Mouse (Mus musculus) cerebellum, adult 11-12 months (tissue): Measurements from ENCODE around the gene Ankrd13a.

Source experiments
- DNase-seq: peaks from one replicate; pipeline ENCODE4 v3.0.0; 2022

The Ankrd13a gene

DNA sequence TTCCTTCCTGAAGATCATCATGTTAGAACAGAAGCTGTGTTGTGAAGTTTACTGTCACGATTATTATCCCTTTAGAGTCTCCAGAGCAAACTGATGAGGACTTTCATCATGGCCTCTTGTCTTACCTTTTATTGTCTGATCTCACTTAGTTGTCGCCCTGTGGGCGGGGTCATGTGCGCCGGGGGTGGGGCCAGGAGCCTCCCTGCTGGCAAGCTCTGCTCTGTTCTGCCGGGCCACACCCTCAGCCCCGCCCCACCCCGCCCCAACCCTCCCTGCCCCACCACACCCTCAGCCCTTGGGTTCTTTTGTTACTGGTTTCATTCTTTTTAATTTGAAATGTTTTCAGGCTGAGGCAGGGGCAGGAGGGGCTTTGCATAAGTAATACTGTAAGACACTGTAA, 26.6 kb downstream of the Ankrd13a start:
- no peak for DNase-seq

- DNase-seq: no peak
Observed at GRCm38 (mm10) chr5:114801841-114802240, 27.4 kb downstream of the Ankrd13a start.

DNA sequence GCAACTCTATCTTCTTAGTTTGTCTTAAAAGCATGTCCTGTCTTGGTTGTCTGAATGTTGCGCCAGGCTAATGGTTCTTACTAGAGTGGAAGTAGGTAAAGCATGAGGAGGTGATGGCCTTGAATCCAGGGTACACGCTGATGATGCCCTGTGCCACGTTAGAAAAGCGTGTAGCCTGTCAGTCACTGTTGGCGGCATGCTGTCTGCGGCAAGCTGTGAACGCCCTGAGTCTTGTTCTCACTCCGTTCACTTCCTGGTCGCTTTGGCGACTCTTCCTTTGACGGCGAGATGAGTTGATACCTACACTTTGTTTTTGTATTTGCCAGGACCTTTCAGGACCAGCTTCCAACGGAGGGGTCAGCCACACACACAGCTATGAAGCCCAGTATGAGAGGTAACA, 28.8 kb downstream of the Ankrd13a start:
- no peak for DNase-seq

GRCm38 (mm10) chr5:114804335-114804734, 29.9 kb downstream of the Ankrd13a start:
- DNase-seq: no peak

DNA sequence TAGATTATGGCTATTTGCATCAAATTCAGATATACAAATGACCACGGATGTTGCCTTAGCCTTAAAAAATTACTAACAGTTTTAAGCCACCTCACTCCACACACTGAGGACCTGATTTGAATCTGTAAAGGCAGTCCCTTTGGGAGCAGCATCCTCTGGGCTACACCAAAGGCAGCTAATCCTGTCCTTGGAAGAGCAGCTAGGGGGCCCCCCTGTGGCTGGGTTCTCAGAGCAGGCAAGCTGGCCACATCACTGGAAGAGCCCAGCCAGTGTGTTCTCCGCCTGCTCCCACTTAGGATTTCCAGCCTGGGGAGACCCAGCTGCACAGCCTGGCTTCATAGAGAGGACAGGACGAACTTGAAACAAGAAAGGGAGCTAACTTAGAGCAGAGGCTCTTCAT, 30.5 kb downstream of the Ankrd13a start:
- peak; percentile 67 for DNase-seq

GRCm38 (mm10) chr5:114805436-114806350, 31.2 kb downstream of the Ankrd13a start:
- DNase-seq: no peak

DNA sequence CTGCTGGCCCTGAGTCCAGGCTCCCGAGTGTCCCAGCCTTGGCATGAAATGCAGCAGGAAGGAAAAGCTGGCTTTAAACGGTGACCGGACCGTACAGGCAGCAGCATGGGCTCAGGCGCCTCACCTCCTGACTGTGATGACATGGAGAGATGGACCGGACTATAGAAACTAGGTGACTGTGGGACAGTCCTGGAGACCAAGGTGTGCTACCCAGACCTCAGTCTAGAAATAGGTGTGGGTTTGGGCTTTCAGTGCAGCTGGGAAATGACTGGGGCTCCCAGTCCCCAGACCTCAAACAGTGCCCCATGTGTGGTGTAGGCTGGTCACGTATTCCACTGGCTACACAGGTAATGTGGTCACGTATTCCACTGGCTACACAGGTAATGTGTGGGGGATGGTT, 32.2 kb downstream of the Ankrd13a start:
- no peak for DNase-seq

DNA sequence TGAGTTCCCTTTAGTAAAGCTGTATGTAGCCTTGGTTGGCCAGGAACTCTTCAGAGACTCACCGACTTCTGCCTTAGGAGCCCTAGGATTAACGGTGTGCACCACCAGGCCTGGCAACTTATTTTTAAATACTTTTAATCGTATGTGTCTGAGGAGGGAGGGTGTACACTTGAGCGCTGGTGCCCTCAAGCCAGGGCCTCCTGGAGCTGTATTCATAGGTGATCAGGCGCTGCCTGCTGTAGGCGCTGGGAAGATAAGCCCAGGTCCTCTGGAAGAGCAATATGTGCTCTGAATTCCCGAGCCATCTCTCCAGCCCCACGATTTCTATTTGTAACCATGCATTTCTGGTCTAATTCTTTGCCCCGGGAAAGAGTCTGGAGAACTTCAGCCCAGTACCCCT, 32.6 kb downstream of the Ankrd13a start:
- DNase-seq: no peak

GRCm38 (mm10) chr5:114807468-114807867, 33.0 kb downstream of the Ankrd13a start:
- no peak for DNase-seq

GRCm38 (mm10) chr5:114807893-114808292, 33.4 kb downstream of the Ankrd13a start:
- DNase-seq: no peak

- no peak for DNase-seq
Observed at GRCm38 (mm10) chr5:114808385-114808784, 33.9 kb downstream of the Ankrd13a start.

- DNase-seq: peak; percentile 38
Observed at GRCm38 (mm10) chr5:114809181-114809756, 34.8 kb downstream of the Ankrd13a start.

- DNase-seq: peak; percentile 39
Observed at GRCm38 (mm10) chr5:114809826-114810225, 35.3 kb downstream of the Ankrd13a start.

GRCm38 (mm10) chr5:114813525-114814181, 39.2 kb downstream of the Ankrd13a start:
- DNase-seq: peak; percentile 90

GRCm38 (mm10) chr5:114816599-114816998, 42.1 kb downstream of the Ankrd13a start:
- peak; percentile 23 for DNase-seq

GRCm38 (mm10) chr5:114818124-114818523, 43.6 kb downstream of the Ankrd13a start:
- DNase-seq: no peak

DNA sequence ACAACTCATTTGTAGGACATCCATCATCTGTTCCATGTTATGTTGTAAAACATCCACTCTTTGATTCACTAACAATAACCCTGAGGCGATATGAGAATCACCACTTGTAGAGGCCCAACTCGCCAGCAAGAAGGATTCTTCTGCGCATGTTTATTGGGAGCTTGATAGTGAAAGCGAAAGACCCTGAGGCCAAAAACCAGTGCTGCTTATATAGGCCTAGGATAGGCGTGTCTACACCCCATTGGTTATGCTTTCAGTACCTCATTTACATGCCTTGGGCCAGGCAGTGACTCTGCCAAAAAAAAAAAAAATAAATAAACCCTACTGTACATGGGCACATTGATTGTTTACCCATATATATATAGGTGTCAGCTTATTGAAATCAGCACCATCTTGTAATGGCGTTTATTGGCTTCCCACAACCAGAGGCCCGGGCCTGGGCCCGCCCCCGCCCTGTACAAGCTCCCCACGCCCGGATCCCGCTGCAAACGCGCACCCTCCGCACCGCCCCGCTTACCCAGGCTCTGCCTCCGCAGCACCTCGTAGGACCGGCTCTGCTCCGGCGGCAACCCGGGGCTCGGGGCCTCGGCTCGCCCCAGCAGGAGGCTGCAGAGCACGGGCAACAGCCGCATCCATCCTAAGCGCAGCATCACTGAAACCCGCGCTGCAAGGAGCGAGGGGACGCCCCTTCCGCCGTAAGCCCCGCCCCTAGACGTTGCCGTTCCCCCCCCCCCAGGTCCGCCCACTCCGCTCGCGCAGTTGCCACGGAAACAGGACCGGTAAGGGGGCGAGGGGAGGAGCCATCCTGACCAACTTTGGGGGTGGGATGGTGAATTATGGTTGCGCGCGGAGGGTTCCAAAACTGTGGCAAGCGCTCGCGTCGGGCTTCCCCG, 48.6 kb downstream of the Ankrd13a start, which contains the start of gene 1500011B03Rik:
1500011B03Rik (minus strand) TSS at position 673 of the 893 bp plus-strand sequence.
- peak; percentile 72 for DNase-seq

DNA sequence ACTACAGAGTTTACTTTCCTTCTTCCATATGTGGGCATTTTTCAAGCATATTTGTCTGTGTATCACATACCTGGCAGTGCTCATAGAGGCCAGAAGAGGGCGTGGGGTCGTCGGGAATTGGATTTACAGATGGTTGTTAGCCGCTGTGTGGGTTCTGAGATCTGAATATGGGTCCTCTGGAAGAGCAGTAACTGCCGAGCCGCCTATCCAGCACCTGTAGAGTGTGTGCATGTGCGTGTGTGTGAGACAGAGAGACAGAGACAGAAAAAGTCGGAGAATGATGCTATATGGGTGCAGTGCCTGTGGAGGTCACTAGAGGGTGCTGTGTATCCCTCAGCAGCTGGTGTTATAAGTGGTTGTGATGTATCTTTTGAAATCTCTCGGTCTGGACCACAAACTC, 49.7 kb downstream of the Ankrd13a start:
- DNase-seq: no peak

DNA sequence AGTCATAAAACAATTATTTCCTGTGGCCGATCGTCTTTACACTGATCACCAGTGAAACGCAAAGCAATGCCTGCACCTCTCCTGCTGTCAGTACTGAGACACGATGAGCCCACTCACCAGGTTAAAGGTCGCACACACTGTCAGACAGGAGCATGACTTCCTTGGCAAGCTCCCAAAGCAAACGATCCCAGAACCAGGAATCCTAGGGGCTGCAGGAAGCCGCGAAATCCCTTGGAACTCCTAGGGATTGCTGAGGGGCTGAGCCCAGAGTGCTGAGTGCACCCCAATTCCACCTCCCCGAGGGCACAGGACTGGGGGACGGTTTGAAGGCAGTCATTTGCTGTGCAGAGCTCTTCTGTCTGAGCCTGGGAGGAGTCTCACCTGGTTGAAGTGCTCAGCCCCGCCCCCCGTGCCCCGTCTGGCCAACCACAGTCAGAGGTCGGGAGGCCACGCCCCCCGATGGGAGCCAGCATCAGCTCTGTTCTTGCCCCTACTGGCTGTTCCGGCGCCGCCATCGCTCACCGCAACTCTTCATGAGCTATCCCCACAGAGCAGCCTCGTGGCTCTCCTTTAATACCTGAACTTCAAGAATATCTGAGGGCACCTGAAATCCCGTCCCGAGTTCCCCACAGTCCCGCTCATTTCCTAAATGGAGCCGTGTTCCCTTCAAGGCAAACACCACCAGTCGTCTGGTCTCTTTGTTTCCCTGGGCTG, 51.7 kb downstream of the Ankrd13a start:
- peak; percentile 77 for DNase-seq

DNA sequence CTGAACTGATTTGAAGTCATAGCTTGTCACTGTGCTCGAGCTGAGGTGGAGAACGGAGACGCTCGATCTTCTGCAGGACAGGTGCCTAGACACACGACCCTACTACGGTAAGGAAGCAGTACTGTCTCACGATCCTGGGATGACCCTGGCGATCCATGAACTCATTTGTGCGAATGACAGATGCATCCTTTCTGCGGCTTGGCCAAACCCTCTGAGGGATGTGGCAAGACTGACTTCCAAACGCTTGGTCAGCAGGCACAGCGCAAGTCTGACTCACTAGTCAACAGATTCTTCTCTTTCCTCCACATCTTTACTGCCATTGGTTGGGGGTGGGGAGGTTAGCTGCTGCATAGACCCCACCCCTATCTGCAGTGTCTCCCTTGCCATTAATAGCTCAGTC, 53.0 kb downstream of the Ankrd13a start:
- DNase-seq: no peak

DNA sequence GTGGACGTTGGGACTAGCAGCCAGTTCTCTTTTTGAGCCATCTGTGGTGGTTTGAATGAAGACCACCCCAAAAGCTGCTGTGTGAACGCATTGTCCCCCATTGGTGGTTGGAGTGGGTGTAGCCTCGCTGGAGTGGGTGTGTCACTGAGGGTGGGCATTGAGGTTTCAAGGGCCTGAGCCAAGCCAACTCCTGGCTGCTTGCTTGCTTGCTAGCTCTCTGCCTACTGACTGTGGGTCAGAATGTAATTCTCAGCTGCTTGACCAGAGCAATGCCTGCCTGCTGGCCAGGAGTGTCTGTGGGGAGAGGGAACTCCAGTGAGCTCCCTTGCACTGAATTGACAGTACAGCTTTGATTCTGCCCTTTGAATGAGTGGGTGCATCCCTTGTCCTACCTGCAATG, 55.3 kb downstream of the Ankrd13a start:
- no peak for DNase-seq

GRCm38 (mm10) chr5:114836886-114837285, 62.4 kb downstream of the Ankrd13a start:
- DNase-seq: no peak
